Mouse (Mus musculus): Measurements from ENCODE around the gene Psg17.

GRCm38 (mm10) chr7:18829545-18829944 lies 8.1 kb upstream of the Psg17 start:
- TF ChIP-seq CTCF (IDR thresholded peaks at IDR 0.05; ENCODE audit: borderline replicate concordance, control insufficient read depth, extremely low read depth, insufficient read depth, low read length, poor library complexity) (no peak), POLR2A (IDR thresholded peaks at IDR 0.05; ENCODE audit: control insufficient read depth, extremely low read depth, insufficient read depth, low read length, poor library complexity) (no peak)

Measured in thymus, adult 2 months (tissue).